Mouse (Mus musculus) kidney, embryonic 14.5 days (tissue): ENCODE measurements around the gene Utp15. TPM values are rescaled to one million over a fixed set of nuclear protein-coding genes. Genes with fewer than 3 reads are reported as not detected.

Experiments
- ATAC-seq: fragments of 200-750 bp; cut with Nextera tagmentation; 2 replicates; pipeline ENCODE4 v1.8.0; 2017; ENCODE audit warnings: moderate number of reproducible peaks, mild to moderate bottlenecking, moderate TSS enrichment, moderate library complexity; ENCODE audit not compliant: low FRiP score, low TSS enrichment
- H3K27ac ChIP-seq: fragments of 300-500 bp; sonication (generic); 2 replicates; pipeline ENCODE4 v1.5.1; 2014; ENCODE audit warnings: low read depth, mild to moderate bottlenecking, low read length, moderate library complexity, mixed read lengths
- H3K27me3 ChIP-seq: fragments of 300-500 bp; sonication (generic); 2 replicates; pipeline ENCODE4 v1.6.1; 2014; ENCODE audit warnings: mild to moderate bottlenecking, low read length; ENCODE audit not compliant: control insufficient read depth, insufficient read depth
- H3K36me3 ChIP-seq: fragments of 300-500 bp; sonication (generic); 2 replicates; pipeline ENCODE4 v1.6.1; 2014; ENCODE audit warnings: low read length, mixed read lengths; ENCODE audit not compliant: control insufficient read depth, insufficient read depth
- H3K4me1 ChIP-seq: fragments of 300-500 bp; sonication (generic); 2 replicates; pipeline ENCODE4 v1.6.1; 2014; ENCODE audit warnings: low read length, mixed read lengths; ENCODE audit not compliant: control insufficient read depth, insufficient read depth
- H3K4me2 ChIP-seq: fragments of 300-500 bp; sonication (generic); replicated peaks from 2 replicates; pipeline ENCODE4 v1.6.1; 2014; ENCODE audit warnings: low read depth, mild to moderate bottlenecking, low read length
- H3K4me3 ChIP-seq: fragments of 300-500 bp; sonication (generic); 2 replicates; pipeline ENCODE4 v1.5.1; 2014; ENCODE audit warnings: mild to moderate bottlenecking, low read length
- H3K9ac ChIP-seq: fragments of 300-500 bp; sonication (generic); 2 replicates; pipeline ENCODE4 v1.6.1; 2014; ENCODE audit warnings: low read depth, mild to moderate bottlenecking, low read length, moderate library complexity
- H3K9me3 ChIP-seq: fragments of 300-500 bp; sonication (generic); 2 replicates; pipeline ENCODE4 v1.6.1; 2016; ENCODE audit warnings: low read length; ENCODE audit not compliant: control insufficient read depth
- WGBS: fragments of 180-500 bp; shearing (Covaris S2); extraction: QIAGEN DNeasy Blood & Tissue Kit; methylation state at CpG from one replicate; pipeline ENCODE4 v1.1.7; 2014; 5-methylcytosine and 5-hydroxymethylcytosine counted together
- polyA plus RNA-seq: library from polyadenylated mRNA; unstranded; fragments of >200 nt; fragmentation: Nextera tagmentation; extraction: Ambion mirVana; gene quantifications from 2 replicates; pipeline ENCODE4 v1.2.1, GENCODE M21; 2014

The Utp15 gene
- polyA plus RNA-seq, 1 experiment from 2014 or later, result 42.2 TPM

DNA sequence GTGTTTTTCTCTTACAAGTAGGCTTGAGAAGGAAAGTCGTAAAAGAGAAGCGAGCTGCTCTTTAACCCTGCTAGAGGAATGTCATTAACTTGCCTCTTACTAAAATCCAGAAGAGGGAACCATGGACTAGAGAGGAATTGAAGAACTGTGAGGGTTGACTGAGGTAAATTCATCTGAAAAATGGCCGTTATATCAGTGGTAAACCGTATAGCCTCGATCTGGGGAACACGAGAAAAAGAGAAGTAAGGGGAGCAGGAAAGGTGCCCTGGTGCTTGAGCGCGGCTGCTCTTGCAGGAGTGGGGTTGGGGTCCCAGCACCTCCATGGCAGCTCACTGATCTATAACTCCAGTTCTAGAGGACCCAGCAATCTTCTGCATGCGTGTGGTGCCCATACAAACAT lies 11.2 kb upstream of the Utp15 start:
- Histone ChIP-seq H3K36me3 (peaks cover 30% of the 10 kb centered on the region), H3K4me1 (no peaks in the 10 kb centered on the region), H3K4me2 (no peak overlapping the region), H3K27me3 (no peaks in the 10 kb centered on the region), H3K27ac (no peak overlapping the region), H3K9me3 (no peaks in the 10 kb centered on the region), H3K9ac (no peak overlapping the region), H3K4me3 (no peak overlapping the region)
- ATAC-seq, result no peak
- WGBS, result 95% methylated on average over 9 of the region's 9 CpGs

- Histone ChIP-seq H3K4me3 (peak overlapping the region; percentile 95), H3K4me2 (peak overlapping the region; percentile 51), H3K36me3 (peaks cover 20% of the 10 kb centered on the region), H3K9ac (peak overlapping the region; percentile 89; the same call in 1 of the 2 replicates), H3K27me3 (no peaks in the 10 kb centered on the region), H3K9me3 (no peaks in the 10 kb centered on the region), H3K27ac (no peak overlapping the region), H3K4me1 (peaks cover 12% of the 10 kb centered on the region; the same call in 1 of the 2 replicates)
- ATAC-seq, result no peak
- WGBS, result 33% methylated on average over 5 of the region's 5 CpGs
These were observed 1.3 kb upstream of the Utp15 start for GRCm38 (mm10) chr13:98264111-98264510.

GRCm38 (mm10) chr13:98263458-98263987 lies 682 bp upstream of the Utp15 start:
- ATAC-seq, result no peak
- peak overlapping the region; percentile 93 for H3K27ac ChIP-seq
- H3K27me3 ChIP-seq, result no peaks in the 10 kb centered on the region
- peak overlapping the region; percentile 95 for H3K4me3 ChIP-seq
- WGBS, result under 1% methylated on average over 16 of the region's 16 CpGs
- peak overlapping the region; percentile 89 for H3K9ac ChIP-seq
- peaks cover 12% of the 10 kb centered on the region; the same call in 1 of the 2 replicates for H3K4me1 ChIP-seq
- H3K4me2 ChIP-seq, result peak overlapping the region; percentile 51
- no peaks in the 10 kb centered on the region for H3K9me3 ChIP-seq
- H3K36me3 ChIP-seq, result peaks cover 21% of the 10 kb centered on the region

- Histone ChIP-seq H3K9ac (no peak overlapping the region), H3K4me2 (no peak overlapping the region), H3K9me3 (no peaks in the 10 kb centered on the region), H3K36me3 (peaks cover 84% of the 10 kb centered on the region), H3K4me3 (no peak overlapping the region), H3K27ac (no peak overlapping the region), H3K4me1 (no peaks in the 10 kb centered on the region), H3K27me3 (no peaks in the 10 kb centered on the region)
- no peak for ATAC-seq
- whole genome bisulfite sequencing, result 82% methylated on average over 9 of the region's 9 CpGs
These were observed 7.9 kb downstream of the Utp15 start for GRCm38 (mm10) chr13:98254921-98255320.

DNA sequence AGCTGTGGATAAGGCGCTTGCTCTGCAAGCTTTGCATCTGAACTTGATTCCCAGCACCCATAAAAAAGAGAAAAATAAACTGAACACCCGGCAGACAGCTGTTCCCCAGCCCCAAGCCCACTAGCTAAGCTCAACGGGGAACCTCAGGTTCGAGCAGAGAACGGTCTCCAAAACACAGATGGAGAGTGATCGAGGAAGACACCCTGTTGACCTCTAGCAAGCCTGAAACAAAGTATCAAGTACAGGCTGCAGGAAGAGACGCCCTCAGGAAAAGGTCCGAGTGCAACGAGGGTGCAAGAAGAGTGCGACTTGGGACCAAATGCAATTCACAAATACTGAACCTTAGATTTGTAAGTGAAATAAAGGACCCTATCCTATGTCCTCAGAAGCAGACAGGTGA lies 13.2 kb downstream of the Utp15 start:
- no peak overlapping the region for H3K27ac ChIP-seq
- H3K36me3 ChIP-seq, result peaks cover 70% of the 10 kb centered on the region
- no peaks in the 10 kb centered on the region for H3K27me3 ChIP-seq
- H3K4me2 ChIP-seq, result no peak overlapping the region
- H3K9ac ChIP-seq, result no peak overlapping the region
- WGBS, result 90% methylated on average over 10 of the region's 10 CpGs
- no peak for ATAC-seq
- H3K4me3 ChIP-seq, result no peak overlapping the region
- H3K9me3 ChIP-seq, result no peaks in the 10 kb centered on the region
- H3K4me1 ChIP-seq, result no peaks in the 10 kb centered on the region

DNA sequence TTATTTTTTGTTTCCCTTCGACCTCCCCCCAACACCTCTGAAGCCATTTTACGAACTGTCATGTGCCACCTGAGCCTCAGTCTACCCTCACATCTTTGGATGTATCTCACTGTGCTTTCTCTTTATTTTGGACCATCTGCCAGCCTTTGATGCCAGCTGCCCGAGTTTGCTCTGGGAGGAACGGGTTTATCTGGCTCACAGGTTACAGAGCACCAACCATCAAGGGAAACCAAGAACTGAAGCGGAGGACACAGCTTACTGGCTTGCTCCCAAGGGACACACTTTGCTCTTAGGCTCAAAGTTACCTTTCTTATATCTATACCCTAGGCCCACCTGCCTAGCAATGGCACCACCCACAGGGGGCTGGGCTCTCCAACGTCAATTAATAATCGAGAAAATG lies 17.5 kb downstream of the Utp15 start:
- Histone ChIP-seq H3K4me3 (no peak overlapping the region), H3K4me1 (no peaks in the 10 kb centered on the region), H3K4me2 (no peak overlapping the region), H3K36me3 (peaks cover 32% of the 10 kb centered on the region), H3K9me3 (no peaks in the 10 kb centered on the region), H3K27me3 (no peaks in the 10 kb centered on the region), H3K9ac (no peak overlapping the region), H3K27ac (no peak overlapping the region)
- ATAC-seq, result no peak
- 62% methylated on average over 7 of the region's 7 CpGs for WGBS

- no peak overlapping the region for H3K4me3 ChIP-seq
- WGBS, result 68% methylated on average over 4 of the region's 5 CpGs
- no peaks in the 10 kb centered on the region for H3K27me3 ChIP-seq
- no peak for ATAC-seq
- no peak overlapping the region for H3K9ac ChIP-seq
- H3K4me2 ChIP-seq, result no peak overlapping the region
- H3K4me1 ChIP-seq, result no peaks in the 10 kb centered on the region
- no peak overlapping the region for H3K27ac ChIP-seq
- no peaks in the 10 kb centered on the region for H3K9me3 ChIP-seq
- H3K36me3 ChIP-seq, result peaks cover 26% of the 10 kb centered on the region
These were observed 18.1 kb downstream of the Utp15 start for GRCm38 (mm10) chr13:98244571-98245350.

GRCm38 (mm10) chr13:98241531-98242282 lies 21.1 kb downstream of the Utp15 start:
- H3K36me3 ChIP-seq, result no peaks in the 10 kb centered on the region
- H3K4me2 ChIP-seq, result no peak overlapping the region
- no peaks in the 10 kb centered on the region for H3K27me3 ChIP-seq
- H3K9ac ChIP-seq, result no peak overlapping the region
- H3K9me3 ChIP-seq, result no peaks in the 10 kb centered on the region
- H3K4me3 ChIP-seq, result no peak overlapping the region
- WGBS, result 68% methylated on average over 9 of the region's 9 CpGs
- H3K4me1 ChIP-seq, result no peaks in the 10 kb centered on the region
- H3K27ac ChIP-seq, result no peak overlapping the region
- ATAC-seq, result no peak
